Mouse (Mus musculus) kidney, adult 9 months (tissue): ENCODE data around the gene Olfr1208.

Source experiments
- DNase-seq: peaks from one replicate; pipeline ENCODE4 v3.0.0; 2022

Gene Olfr1208

DNA sequence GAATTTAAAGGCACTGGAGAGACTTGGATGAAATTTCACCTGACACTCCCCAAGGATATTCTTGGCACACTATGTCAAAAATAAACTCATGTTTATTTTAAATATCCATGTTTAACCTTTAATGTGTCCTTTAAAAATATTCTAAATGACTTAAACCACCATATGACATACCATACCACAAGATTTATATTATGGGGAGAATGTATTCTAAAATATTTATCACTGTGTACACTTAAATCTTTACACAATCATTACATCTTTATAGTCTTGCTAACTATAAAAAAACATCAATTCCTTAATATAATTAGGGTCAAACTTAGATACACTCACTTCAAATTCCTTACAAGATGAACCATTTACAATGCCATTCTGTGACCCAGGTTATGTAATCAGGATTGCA, at the start of gene Olfr1208:
Olfr1208 (minus strand) TSS at position 101 of the 400 bp plus-strand sequence.
- no peak for DNase-seq

DNA sequence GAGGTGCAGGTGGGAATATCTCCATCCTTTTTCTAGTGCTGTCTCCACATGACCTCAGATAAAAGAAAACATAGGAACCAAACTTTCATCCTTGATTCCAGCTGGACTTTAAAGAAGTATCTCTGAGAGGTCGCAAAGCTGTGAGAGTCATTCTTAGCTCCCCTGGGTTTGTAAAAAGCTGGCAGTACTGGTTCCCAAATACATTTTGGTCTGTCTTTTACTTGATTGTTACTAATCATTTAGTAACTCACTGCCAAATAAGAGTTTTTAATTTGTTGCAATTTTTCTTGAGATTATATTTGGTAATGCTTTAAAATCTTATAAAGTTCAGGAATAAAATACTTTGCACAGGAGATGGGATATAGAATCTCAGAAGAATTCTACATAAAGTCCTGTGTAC, 35.9 kb upstream of the Olfr1208 start, which contains the start of gene Olfr1211:
Olfr1211 (minus strand) TSS at position 101 of the 400 bp plus-strand sequence.
- DNase-seq, result no peak

- DNase-seq, result no peak
These were observed 12.9 kb upstream of the Olfr1208 start, which contains the start of gene Olfr1209 for GRCm38 (mm10) chr2:88915057-88915456. Gene Olfr1209, minus strand, starts transcription at chr2:88915157.

- no peak for DNase-seq
These were observed 39.2 kb downstream of the Olfr1208 start, which contains the start of gene Olfr1206 for GRCm38 (mm10) chr2:88862931-88863330. Gene Olfr1206, plus strand, starts transcription at chr2:88863231.

GRCm38 (mm10) chr2:88848992-88849391, 53.1 kb downstream of the Olfr1208 start, which contains the start of gene Olfr1204:
Gene Olfr1204, plus strand, starts transcription at chr2:88849292.
- DNase-seq, result no peak
